Mouse (Mus musculus) hematopoietic multipotent progenitor cell, adult 10-12 weeks (in vitro differentiated cells): ENCODE data around the gene Rnf4. TPM values are rescaled to one million over a fixed set of nuclear protein-coding genes. Genes with fewer than 3 reads are reported as not detected.

ENCODE experiments used
- polyA plus RNA-seq: library from polyadenylated mRNA; stranded (reverse); fragments of >175 nt; gene quantifications from 2 replicates; pipeline ENCODE4 v1.2.3, GENCODE M21; 2012; ENCODE audit warnings: low replicate concordance

Rnf4 gene
- 11.1 and 22.1 TPM in 2 replicates for polyA plus RNA-seq

DNA sequence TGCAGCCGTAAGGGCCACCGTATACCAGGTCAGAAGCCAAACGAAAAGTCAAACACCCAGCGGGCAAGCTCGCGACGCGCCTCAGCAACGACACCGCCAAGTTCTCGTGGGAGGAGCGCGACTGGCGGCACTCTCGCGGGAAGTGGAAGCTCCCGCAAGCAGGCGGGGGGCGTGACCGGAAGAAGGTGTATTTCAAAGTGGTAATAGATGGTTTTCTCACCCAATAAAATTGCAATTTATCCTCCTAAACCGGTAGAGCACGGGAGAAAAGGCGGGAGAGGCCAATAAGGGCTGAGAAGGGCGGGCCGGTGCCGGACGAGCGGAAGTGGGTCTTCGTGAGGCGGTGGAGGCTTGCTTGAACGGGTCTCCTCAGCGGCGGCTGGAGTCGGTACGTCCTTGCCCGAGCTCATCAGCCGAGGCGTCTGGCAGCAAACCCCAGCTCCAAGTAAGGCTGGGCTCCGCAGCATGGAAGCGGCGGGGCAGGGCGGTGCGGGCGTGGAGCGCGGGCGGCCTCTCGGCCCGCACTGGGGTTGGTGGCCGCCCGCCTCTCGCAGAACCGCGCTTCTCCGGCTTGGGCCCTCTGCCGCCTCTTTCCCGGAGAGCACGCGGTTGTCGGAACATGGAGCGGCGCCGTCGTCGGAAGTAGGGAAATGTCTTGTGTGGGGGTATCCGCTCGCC, at the start of gene Rnf4:
Rnf4 (plus strand) TSS at position 193 of the 678 bp plus-strand sequence.

GRCm38 (mm10) chr5:34288154-34288716, 47.9 kb upstream of the Rnf4 start, which contains the start of the genes Zfyve28 and Cfap99:
TSS of gene Zfyve28 (minus strand) at chr5:34288449.
TSS of gene Cfap99 (plus strand) at chr5:34288600.

DNA sequence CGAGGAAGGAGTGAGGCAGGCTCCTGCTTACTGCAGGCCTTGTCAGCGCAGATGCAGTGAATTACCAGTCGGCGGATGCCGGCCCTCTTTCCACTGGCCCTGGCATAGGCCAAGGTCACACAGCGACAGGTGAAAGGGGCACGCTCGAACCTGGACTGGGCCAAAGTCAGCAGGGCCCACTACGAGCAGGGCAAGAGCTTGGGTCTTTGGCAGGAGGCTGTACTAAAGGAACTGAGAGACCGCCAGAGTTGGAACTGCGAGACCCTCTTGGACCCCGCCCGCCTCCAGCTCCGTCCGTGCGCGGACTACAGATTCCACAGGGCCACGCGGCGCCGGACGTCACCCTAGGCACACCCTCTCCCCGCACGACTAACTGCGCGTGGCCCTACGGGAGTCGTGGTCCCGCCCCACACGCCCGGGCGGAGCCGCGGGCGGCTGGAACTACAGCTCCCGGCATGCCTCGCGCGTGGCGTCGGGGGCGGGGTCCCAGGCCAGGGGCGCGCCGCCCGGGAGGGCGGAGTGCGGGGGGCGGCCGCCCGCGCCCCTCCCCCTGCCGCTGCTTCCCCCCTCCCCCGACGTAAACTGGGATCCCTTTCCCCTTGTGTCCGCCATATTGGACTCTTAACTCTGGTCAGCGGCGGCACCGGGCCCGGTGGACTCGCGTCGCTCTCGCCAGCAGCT, 33.4 kb downstream of the Rnf4 start, which contains the start of gene Fam193a:
Fam193a (plus strand) TSS at position 593 of the 681 bp plus-strand sequence.

Other genes with a start within 250 kb of the Rnf4 start
- 0.08 and 0.09 TPM in 2 replicates for gene Poln, start 166.8 kb upstream of the Rnf4 start, polyA plus RNA-seq
- gene Haus3, start 166.8 kb upstream of the Rnf4 start, polyA plus RNA-seq: 1.8 and 3.4 TPM in 2 replicates
- gene Mxd4, start 148.6 kb upstream of the Rnf4 start, polyA plus RNA-seq: 141 and 151 TPM in 2 replicates
- gene Zfyve28, start 47.8 kb upstream of the Rnf4 start, polyA plus RNA-seq: 3.0 and 12.3 TPM in 2 replicates
- 0.12 TPM in 1 of 2 replicates, not detected in the other for gene Cfap99, start 47.7 kb upstream of the Rnf4 start, polyA plus RNA-seq
- gene Fam193a, start 33.6 kb downstream of the Rnf4 start, polyA plus RNA-seq: 21.4 and 25.8 TPM in 2 replicates
- gene Tnip2, start 177.7 kb downstream of the Rnf4 start, polyA plus RNA-seq: 9.3 and 14.2 TPM in 2 replicates
- gene Sh3bp2, start 189.5 kb downstream of the Rnf4 start, polyA plus RNA-seq: 90.1 and 98.1 TPM in 2 replicates
- 443 and 592 TPM in 2 replicates for gene Add1, start 237.4 kb downstream of the Rnf4 start, polyA plus RNA-seq